Mouse (Mus musculus) myocyte (in vitro differentiated cells): ENCODE measurements around the gene Pex26.

ENCODE experiments used
- CEBPB ChIP-seq: IDR thresholded peaks from 2 replicates; pipeline ENCODE4 v1.6.1; 2011; ENCODE audit warnings: mild to moderate bottlenecking, moderate library complexity; ENCODE audit not compliant: poor library complexity, insufficient read depth, severe bottlenecking
- E2F4 ChIP-seq: IDR thresholded peaks from one replicate; pipeline ENCODE4 v1.6.1; 2011; ENCODE audit warnings: mild to moderate bottlenecking, control low read depth, moderate library complexity; ENCODE audit not compliant: insufficient read depth
- MAX ChIP-seq: IDR thresholded peaks from one replicate; pipeline ENCODE4 v1.6.1; 2011; ENCODE audit warnings: low read depth, mild to moderate bottlenecking, control low read depth
- MYOD1 ChIP-seq, 3 experiments: IDR thresholded peaks; one replicate each; pipeline ENCODE4 v1.6.1; 2011; ENCODE audit warnings: control low read depth in 2 of 3, low read depth in 2 of 3, mild to moderate bottlenecking in 2 of 3, moderate library complexity in 1 of 3; ENCODE audit not compliant: insufficient read length in 2 of 3, control insufficient read depth in 1 of 3
- MYOG ChIP-seq, 3 experiments: IDR thresholded peaks; one replicate each; pipeline ENCODE4 v1.6.1; 2011; ENCODE audit warnings: control low read depth in 2 of 3, low read depth in 2 of 3, mild to moderate bottlenecking in 2 of 3; ENCODE audit not compliant: insufficient read length in 2 of 3, control insufficient read depth in 1 of 3, insufficient read depth in 1 of 3
- POLR2A ChIP-seq: IDR thresholded peaks from one replicate; pipeline ENCODE4 v1.6.1; 2011; ENCODE audit warnings: low read depth, mild to moderate bottlenecking, control low read depth, moderate library complexity; ENCODE audit not compliant: insufficient read length
- POLR2AphosphoS2 ChIP-seq: IDR thresholded peaks from one replicate; pipeline ENCODE4 v1.6.1; 2011; ENCODE audit warnings: low read depth, control low read depth; ENCODE audit not compliant: insufficient read length
- REST ChIP-seq: IDR thresholded peaks from one replicate; pipeline ENCODE4 v1.6.1; 2011; ENCODE audit warnings: mild to moderate bottlenecking, control low read depth, moderate library complexity; ENCODE audit not compliant: insufficient read depth, insufficient read length
- TCF12 ChIP-seq: IDR thresholded peaks from one replicate; pipeline ENCODE4 v1.6.1; 2011; ENCODE audit warnings: mild to moderate bottlenecking, control low read depth; ENCODE audit not compliant: poor library complexity, insufficient read depth, severe bottlenecking
- TCF3 ChIP-seq: IDR thresholded peaks from one replicate; pipeline ENCODE4 v1.6.1; 2011; ENCODE audit warnings: low read depth, control low read depth; ENCODE audit not compliant: insufficient read length
- USF1 ChIP-seq: IDR thresholded peaks from one replicate; pipeline ENCODE4 v1.6.1; 2011; ENCODE audit warnings: low read depth, mild to moderate bottlenecking, control low read depth, moderate library complexity

- TF ChIP-seq MYOG (IDR thresholded peaks at IDR 0.05; ENCODE audit: control insufficient read depth in 1 of 3, insufficient read depth in 1 of 3, insufficient read length in 2 of 3, low read depth in 2 of 3) (no peak), POLR2A (no peak), USF1 (no peak), REST (no peak), POLR2AphosphoS2 (no peak), MAX (no peak), TCF12 (no peak), CEBPB (no peak), MYOD1 (IDR thresholded peaks at IDR 0.05; ENCODE audit: control insufficient read depth in 1 of 3, insufficient read length in 2 of 3, low read depth in 2 of 3) (no peak), E2F4 (no peak), TCF3 (no peak)
Observed at GRCm38 (mm10) chr6:121219406-121219805, 35.9 kb downstream of the Pex26 start.
